ENCODE assay signal across 29 mouse cellular contexts in the genomic region with DNA sequence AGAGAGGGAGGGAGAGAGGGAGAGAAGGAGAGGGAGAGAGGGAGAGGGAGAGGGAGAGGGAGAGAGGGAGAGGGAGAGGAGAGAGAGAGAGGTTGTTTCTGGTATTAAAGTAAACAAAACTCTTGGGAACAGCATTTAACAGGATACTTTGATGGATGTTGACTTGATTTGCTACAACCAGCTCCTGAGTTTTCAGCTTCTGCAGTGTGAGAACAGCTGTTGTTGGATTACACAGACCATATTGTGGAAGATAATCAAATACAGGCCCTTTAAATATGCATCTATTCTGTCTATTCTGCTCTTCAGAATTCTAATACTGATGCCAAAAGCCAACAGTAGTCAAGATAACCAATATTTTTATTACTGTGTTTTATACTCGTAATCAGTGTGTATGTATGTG.
A peak's percentile ranks its signal among the peaks of the same experiment; 100 is the strongest.
DNase-seq lines count a peak whose midpoint lies in the region; ATAC-seq and TF ChIP-seq lines count a peak whose summit lies in the region.
"Had no signal": no experiment of that assay in that cellular context is flagged by ENCODE, and none has a peak within 500 bp of the region (broad histone marks: within the 10 kb centered on the region; RNA-seq: fewer than 3 reads in every experiment).

No protein-coding gene starts in this region.

- H3K36me3 ChIP-seq in intestine, embryonic 15.5 days, result no peaks in the 10 kb centered on the region
- no peaks in the 10 kb centered on the region for H3K36me3 ChIP-seq in intestine, postnatal 0 days (ENCODE audit: control insufficient read depth, insufficient read depth)
- no peaks in the 10 kb centered on the region for H3K36me3 ChIP-seq in lung, embryonic 14.5 days (ENCODE audit: insufficient read depth)
- H3K36me3 ChIP-seq: embryonic facial prominence, embryonic 10.5 days; embryonic facial prominence, embryonic 13.5 days; G1E; hindbrain, embryonic 10.5 days; hindbrain, embryonic 13.5 days had no signal

- ATAC-seq in intestine, embryonic 15.5 days, result peak; percentile 45
- no peak for ATAC-seq in intestine, postnatal 0 days
- peak; percentile 68; the same call in 1 of the 2 replicates for ATAC-seq in lung, embryonic 14.5 days (ENCODE audit: insufficient read depth)
- ATAC-seq: forebrain, embryonic 13.5 days; forebrain, postnatal 0 days; hindbrain, embryonic 16.5 days; Patski had no signal

- H3K27ac ChIP-seq in intestine, embryonic 15.5 days, result no peak overlapping the region
- H3K27ac ChIP-seq in intestine, postnatal 0 days (ENCODE audit: low read depth, low read length), result no peak overlapping the region
- no peak overlapping the region for H3K27ac ChIP-seq in lung, embryonic 14.5 days (ENCODE audit: low read depth)
- H3K27ac ChIP-seq: embryonic facial prominence, embryonic 10.5 days; embryonic facial prominence, embryonic 13.5 days; forebrain, embryonic 13.5 days; gastrocnemius, adult 2 months; hindbrain, embryonic 10.5 days; hindbrain, embryonic 13.5 days had no signal

- DNase-seq in lung, embryonic 14.5 days, result peak; percentile 72
- no peak for DNase-seq in lung, postnatal 14 days
- DNase-seq in brain, embryonic 14.5 days (ENCODE audit: low read depth), result peak; percentile 22
- no peak for DNase-seq in cerebellum, adult 18-20 months
- DNase-seq: adrenal gland, postnatal 10 days; adrenal gland, postnatal 36 days; B cell, adult 2 months; cerebellum, adult 11 months; cerebellum, adult 8-10 months; cerebellum, postnatal 10 days; cerebellum, postnatal 36 days; embryo, embryonic 11 days; forebrain, postnatal 0 days; gastrocnemius, adult 2 months; gastrocnemius, postnatal 14 days; heart, adult 11 months had no signal

- no peak overlapping the region for H3K4me3 ChIP-seq in intestine, embryonic 15.5 days (replicated peaks)
- H3K4me3 ChIP-seq in intestine, postnatal 0 days (ENCODE audit: low read depth, low read length), result no peak overlapping the region
- no peak overlapping the region for H3K4me3 ChIP-seq in lung, embryonic 14.5 days (ENCODE audit: low read depth, low read length)
- H3K4me3 ChIP-seq: embryonic facial prominence, embryonic 10.5 days; embryonic facial prominence, embryonic 13.5 days; erythroblast, embryonic 14.5 days; forebrain, embryonic 13.5 days; gastrocnemius, adult 2 months; hindbrain, embryonic 10.5 days; hindbrain, embryonic 13.5 days had no signal

- H3K9me3 ChIP-seq in intestine, embryonic 15.5 days, result no peaks in the 10 kb centered on the region
- H3K9me3 ChIP-seq in intestine, postnatal 0 days (ENCODE audit: control insufficient read depth), result no peaks in the 10 kb centered on the region
- no peaks in the 10 kb centered on the region for H3K9me3 ChIP-seq in lung, embryonic 14.5 days (ENCODE audit: low read depth, low read length)
- H3K9me3 ChIP-seq: embryonic facial prominence, embryonic 10.5 days; embryonic facial prominence, embryonic 13.5 days; forebrain, embryonic 13.5 days; G1E; hindbrain, embryonic 10.5 days; hindbrain, embryonic 13.5 days had no signal

- no peak for TF ChIP-seq POLR2A in brain, embryonic 14.5 days (IDR thresholded peaks at IDR 0.05; ENCODE audit: borderline replicate concordance, extremely low read depth, insufficient read depth, insufficient read length, poor library complexity, severe bottlenecking)

- no peaks in the 10 kb centered on the region for H3K27me3 ChIP-seq in intestine, embryonic 15.5 days (replicated peaks)
- no peaks in the 10 kb centered on the region for H3K27me3 ChIP-seq in intestine, postnatal 0 days (replicated peaks; ENCODE audit: control insufficient read depth, insufficient read depth, low read length)
- H3K27me3 ChIP-seq in lung, embryonic 14.5 days (ENCODE audit: insufficient read depth, low read length), result no peaks in the 10 kb centered on the region
- H3K27me3 ChIP-seq: CH12.LX; embryonic facial prominence, embryonic 13.5 days; forebrain, embryonic 13.5 days; hindbrain, embryonic 13.5 days; Patski had no signal

- peaks cover 3% of the 10 kb centered on the region for H3K4me1 ChIP-seq in intestine, embryonic 15.5 days (replicated peaks)
- H3K4me1 ChIP-seq in intestine, postnatal 0 days (replicated peaks; ENCODE audit: control insufficient read depth, insufficient read depth, low read length), result no peaks in the 10 kb centered on the region
- H3K4me1 ChIP-seq in lung, embryonic 14.5 days (ENCODE audit: insufficient read depth), result peaks cover 7% of the 10 kb centered on the region
- H3K4me1 ChIP-seq: embryonic facial prominence, embryonic 10.5 days; hindbrain, embryonic 10.5 days; hindbrain, embryonic 13.5 days had no signal

- no peak for TF ChIP-seq CTCF in intestine, postnatal 0 days (IDR thresholded peaks at IDR 0.05; ENCODE audit: low read depth)
- no peak for TF ChIP-seq CTCF in lung, embryonic 14.5 days (IDR thresholded peaks at IDR 0.05; ENCODE audit: low read depth)
- TF ChIP-seq CTCF in brain, embryonic 14.5 days (IDR thresholded peaks at IDR 0.05; ENCODE audit: borderline replicate concordance, extremely low read depth, insufficient read depth, insufficient read length), result no peak

- no peak overlapping the region for H3K9ac ChIP-seq in intestine, embryonic 15.5 days
- no peak overlapping the region for H3K9ac ChIP-seq in intestine, postnatal 0 days (ENCODE audit: low read depth, low read length)
- H3K9ac ChIP-seq in lung, embryonic 14.5 days, result no peak overlapping the region
- H3K9ac ChIP-seq: embryonic facial prominence, embryonic 13.5 days; forebrain, embryonic 13.5 days; forebrain, postnatal 0 days; hindbrain, embryonic 13.5 days had no signal

- H3K4me2 ChIP-seq in intestine, embryonic 15.5 days (replicated peaks), result no peak overlapping the region
- H3K4me2 ChIP-seq in intestine, postnatal 0 days (replicated peaks; ENCODE audit: low read depth), result no peak overlapping the region
- H3K4me2 ChIP-seq in lung, embryonic 14.5 days, result no peak overlapping the region
- H3K4me2 ChIP-seq: embryonic facial prominence, embryonic 13.5 days; forebrain, embryonic 13.5 days; heart, embryonic 11.5 days; hindbrain, embryonic 13.5 days had no signal

- WGBS in intestine, embryonic 15.5 days, result 57% methylated on average over 1 of the region's 1 CpGs
- 53% methylated on average over 1 of the region's 1 CpGs for WGBS in intestine, postnatal 0 days
- 25% methylated on average over 1 of the region's 1 CpGs for WGBS in lung, embryonic 14.5 days

Comparison
In these comparisons a context has a peak if more than half of its experiments do, and no peak if none do; other contexts are left out.
1. DNase-seq: peak in lung, embryonic 14.5 days (single experiment) and brain, embryonic 14.5 days (single experiment); none in lung, postnatal 14 days (single experiment) and cerebellum, adult 18-20 months (0 of 2).